Mouse (Mus musculus) heart, embryonic 14.5 days (tissue): ENCODE results near the gene Gtsf1l. TPM values are rescaled to one million over a fixed set of nuclear protein-coding genes. Genes with fewer than 3 reads are reported as not detected.

ENCODE experiments used
- ATAC-seq: fragments of 200-750 bp; cut with Nextera tagmentation; 2 replicates; pipeline ENCODE4 v1.8.0; 2017; ENCODE audit warnings: low read depth, moderate TSS enrichment; ENCODE audit not compliant: insufficient number of reproducible peaks, insufficient read depth, low FRiP score
- H3K27ac ChIP-seq, 2 experiments: fragments of 200-500 bp in 1 of 2; fragments of 300-500 bp in 1 of 2; sonication (generic) in 1 of 2; replicated peaks in 1 of 2; 2 replicates each; pipeline ENCODE4 v1.5.1; 2012 to 2014; ENCODE audit warnings: low read depth in 2 of 2, low read length in 2 of 2, control low read depth in 1 of 2, mild to moderate bottlenecking in 1 of 2, mixed read lengths in 1 of 2; ENCODE audit not compliant: control insufficient read depth in 1 of 2, insufficient read depth in 1 of 2
- H3K27me3 ChIP-seq: fragments of 300-500 bp; sonication (generic); 2 replicates; pipeline ENCODE4 v1.6.1; 2014; ENCODE audit warnings: mild to moderate bottlenecking, low read length, control low read depth; ENCODE audit not compliant: control insufficient read depth, insufficient read depth
- H3K36me3 ChIP-seq: fragments of 300-500 bp; sonication (generic); 2 replicates; pipeline ENCODE4 v1.6.1; 2014; ENCODE audit warnings: mild to moderate bottlenecking, control low read depth, low read length, mixed read lengths; ENCODE audit not compliant: control insufficient read depth, insufficient read depth
- H3K4me1 ChIP-seq, 2 experiments: fragments of 200-500 bp in 1 of 2; fragments of 300-500 bp in 1 of 2; sonication (generic) in 1 of 2; 2 replicates each; pipeline ENCODE4 v1.6.1; 2012 to 2014; ENCODE audit warnings: low read length in 2 of 2, control low read depth in 1 of 2, mixed read lengths in 1 of 2; ENCODE audit not compliant: control insufficient read depth in 2 of 2, insufficient read depth in 2 of 2
- H3K4me2 ChIP-seq: fragments of 300-500 bp; sonication (generic); 2 replicates; pipeline ENCODE4 v1.6.1; 2014; ENCODE audit warnings: mild to moderate bottlenecking, low read length
- H3K4me3 ChIP-seq, 2 experiments: fragments of 200-500 bp in 1 of 2; fragments of 300-500 bp in 1 of 2; sonication (generic) in 1 of 2; 2 replicates each; pipeline ENCODE4 v1.5.1; 2012 to 2014; ENCODE audit warnings: low read length in 2 of 2, mild to moderate bottlenecking in 2 of 2, control low read depth in 1 of 2, low read depth in 1 of 2, moderate library complexity in 1 of 2; ENCODE audit not compliant: control insufficient read depth in 1 of 2, insufficient read depth in 1 of 2
- H3K9ac ChIP-seq: fragments of 300-500 bp; sonication (generic); 2 replicates; pipeline ENCODE4 v1.6.1; 2014; ENCODE audit warnings: mild to moderate bottlenecking, low read length
- H3K9me3 ChIP-seq: fragments of 300-500 bp; sonication (generic); 2 replicates; pipeline ENCODE4 v1.6.1; 2016; ENCODE audit warnings: low read length, control low read depth; ENCODE audit not compliant: control insufficient read depth
- WGBS: fragments of 180-500 bp; shearing (Covaris S2); extraction: QIAGEN DNeasy Blood & Tissue Kit; methylation state at CpG from one replicate; pipeline ENCODE4 v1.1.7; 2014; 5-methylcytosine and 5-hydroxymethylcytosine counted together
- polyA plus RNA-seq: library from polyadenylated mRNA; unstranded; fragments of >200 nt; fragmentation: Nextera tagmentation; extraction: Ambion mirVana; gene quantifications from 2 replicates; pipeline ENCODE4 v1.2.1, GENCODE M21; 2014

Gtsf1l gene
- polyA plus RNA-seq, 1 experiment from 2014 or later, result not detected

DNA sequence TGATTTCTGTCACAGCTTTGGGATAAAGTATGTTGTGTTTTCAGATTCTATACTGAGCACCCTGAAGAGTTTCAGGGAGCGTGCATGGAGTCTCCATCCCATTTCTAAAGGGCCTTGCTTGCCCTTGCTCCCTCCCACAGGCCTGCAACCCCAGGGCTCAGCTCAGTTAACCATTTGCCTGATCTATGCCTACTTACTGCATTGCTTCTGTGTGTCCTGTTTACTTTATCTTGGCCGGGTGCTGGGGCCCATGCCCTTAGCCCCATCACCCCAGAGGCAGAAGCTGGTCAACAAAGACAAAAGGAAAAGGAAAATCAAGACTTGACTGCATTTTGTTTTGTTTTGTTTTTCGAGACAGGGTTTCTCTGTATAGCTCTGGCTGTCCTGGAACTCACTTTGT, 16.1 kb downstream of the Gtsf1l start:
- no peak for ATAC-seq
- no peak overlapping the region for H3K4me3 ChIP-seq
- 83% methylated on average over 3 of the region's 3 CpGs for WGBS
- no peak overlapping the region for H3K27ac ChIP-seq
- no peak overlapping the region for H3K9ac ChIP-seq
- no peak overlapping the region for H3K4me2 ChIP-seq
- H3K4me1 ChIP-seq, result peaks cover 2 to 5% of the 10 kb centered on the region in 2 experiments; a peak in 1 of 4 replicates
- H3K9me3 ChIP-seq, result no peaks in the 10 kb centered on the region
- peaks cover 49% of the 10 kb centered on the region for H3K36me3 ChIP-seq
- H3K27me3 ChIP-seq, result no peaks in the 10 kb centered on the region

DNA sequence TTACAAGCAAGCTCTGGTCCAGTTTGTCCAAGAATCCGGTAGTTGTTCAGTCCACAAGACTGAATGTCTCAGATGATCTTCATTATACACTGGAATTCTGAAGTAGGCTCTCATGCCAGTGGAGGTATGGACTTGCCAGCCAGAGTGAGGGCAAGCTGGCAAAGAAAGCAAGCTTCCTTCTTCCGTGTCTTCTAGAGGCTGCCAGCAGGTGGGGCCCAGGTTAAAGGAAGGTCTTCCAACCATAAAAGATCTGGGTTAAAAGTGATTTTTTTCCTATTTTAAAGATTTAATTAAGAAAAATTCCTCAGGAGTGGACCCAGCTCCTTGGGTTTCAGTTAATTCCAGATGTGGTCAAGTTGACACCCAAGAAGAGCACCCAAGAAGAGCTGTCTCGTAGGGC, 17.4 kb downstream of the Gtsf1l start:
- Histone ChIP-seq H3K27me3 (no peaks in the 10 kb centered on the region), H3K9ac (no peak overlapping the region), H3K9me3 (no peaks in the 10 kb centered on the region), H3K4me2 (no peak overlapping the region), H3K4me1 (peaks cover 2 to 5% of the 10 kb centered on the region in 2 experiments; a peak in 1 of 4 replicates), H3K4me3 (no peak overlapping the region), H3K27ac (no peak overlapping the region), H3K36me3 (peaks cover 52% of the 10 kb centered on the region)
- WGBS, result 79% methylated on average over 3 of the region's 3 CpGs
- ATAC-seq, result no peak

DNA sequence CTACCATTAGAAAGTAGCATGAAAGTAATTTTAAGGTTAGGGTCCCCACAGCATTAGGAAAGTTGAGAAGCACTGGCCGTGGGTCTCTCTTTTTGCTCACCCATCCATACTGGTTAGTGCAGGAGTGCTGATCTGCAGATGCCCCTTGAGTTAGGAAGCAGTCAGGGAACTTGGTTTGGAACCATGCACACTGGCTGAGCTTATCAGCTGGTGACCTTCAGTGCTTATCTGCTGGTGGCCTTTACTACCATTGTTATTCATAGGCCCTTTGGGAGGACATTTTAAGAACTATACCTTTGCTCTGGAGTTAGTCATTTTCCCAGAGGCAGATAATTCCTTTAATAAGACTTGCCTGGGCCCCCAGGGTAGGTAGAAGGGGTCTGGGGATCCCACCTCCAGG, 20.4 kb downstream of the Gtsf1l start:
- WGBS, result 80% methylated on average over 1 of the region's 1 CpGs
- H3K27ac ChIP-seq, result no peak overlapping the region
- peaks cover 53% of the 10 kb centered on the region for H3K36me3 ChIP-seq
- H3K27me3 ChIP-seq, result no peaks in the 10 kb centered on the region
- no peak overlapping the region for H3K4me3 ChIP-seq
- peaks cover 2 to 5% of the 10 kb centered on the region in 2 experiments; a peak in 1 of 4 replicates for H3K4me1 ChIP-seq
- H3K9me3 ChIP-seq, result no peaks in the 10 kb centered on the region
- ATAC-seq, result no peak
- H3K9ac ChIP-seq, result no peak overlapping the region
- no peak overlapping the region for H3K4me2 ChIP-seq

DNA sequence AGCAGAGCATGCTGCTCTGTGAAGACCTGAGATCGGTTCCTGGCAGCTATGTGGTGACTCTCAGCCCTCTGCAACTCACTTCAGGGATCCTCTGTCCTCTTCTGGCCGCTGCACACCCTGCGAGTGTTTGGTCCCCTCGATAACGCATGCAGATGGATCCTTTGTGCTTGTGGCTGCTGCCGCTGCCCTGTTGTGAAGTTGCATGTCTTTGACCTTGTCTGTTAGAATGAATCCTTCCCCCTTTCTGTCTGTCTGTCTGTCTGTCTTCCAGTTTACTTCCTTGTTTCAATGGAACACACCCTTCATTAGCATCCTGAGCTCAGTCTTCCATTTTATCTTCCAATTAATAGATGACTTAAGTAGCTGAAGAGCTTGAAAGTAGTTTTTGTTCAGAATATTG, 21.3 kb downstream of the Gtsf1l start:
- no peak for ATAC-seq
- H3K36me3 ChIP-seq, result peaks cover 55% of the 10 kb centered on the region
- no peaks in the 10 kb centered on the region for H3K27me3 ChIP-seq
- no peak overlapping the region for H3K4me2 ChIP-seq
- WGBS, result 88% methylated on average over 6 of the region's 6 CpGs
- H3K27ac ChIP-seq, result no peak overlapping the region
- no peak overlapping the region for H3K9ac ChIP-seq
- H3K9me3 ChIP-seq, result no peaks in the 10 kb centered on the region
- H3K4me1 ChIP-seq, result peaks cover 2 to 5% of the 10 kb centered on the region in 2 experiments; a peak in 1 of 4 replicates
- H3K4me3 ChIP-seq, result no peak overlapping the region

DNA sequence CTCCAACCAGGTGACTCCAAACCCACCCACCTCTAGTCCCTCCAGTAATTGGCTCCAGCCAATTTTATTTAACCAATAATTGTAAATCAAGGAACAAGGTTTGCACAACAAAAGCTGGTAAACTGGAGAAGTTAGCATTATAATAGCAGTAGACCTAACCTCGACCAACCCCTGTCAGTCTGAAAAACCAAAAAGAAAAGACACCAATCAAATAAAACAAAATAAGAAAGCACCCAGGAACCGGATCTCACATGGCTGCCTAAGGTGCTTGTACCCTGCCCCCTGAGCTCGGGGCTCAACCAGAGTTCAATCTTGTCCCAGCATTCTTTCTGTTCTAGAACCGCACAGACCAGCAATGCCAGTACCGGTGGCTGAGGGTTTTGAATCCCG, 25.5 kb downstream of the Gtsf1l start:
- peaks cover 29% of the 10 kb centered on the region for H3K36me3 ChIP-seq
- no peak overlapping the region for H3K4me2 ChIP-seq
- no peaks in the 10 kb centered on the region for H3K27me3 ChIP-seq
- no peak overlapping the region for H3K4me3 ChIP-seq
- H3K4me1 ChIP-seq, result 0 out of 4 replicates have a peak, but pooled peaks cover 0 to 2% of the 10 kb centered on the region in 2 experiments
- no peak overlapping the region for H3K27ac ChIP-seq
- no peaks in the 10 kb centered on the region for H3K9me3 ChIP-seq
- no peak for ATAC-seq
- WGBS, result 83% methylated on average over 6 of the region's 6 CpGs
- no peak overlapping the region for H3K9ac ChIP-seq

DNA sequence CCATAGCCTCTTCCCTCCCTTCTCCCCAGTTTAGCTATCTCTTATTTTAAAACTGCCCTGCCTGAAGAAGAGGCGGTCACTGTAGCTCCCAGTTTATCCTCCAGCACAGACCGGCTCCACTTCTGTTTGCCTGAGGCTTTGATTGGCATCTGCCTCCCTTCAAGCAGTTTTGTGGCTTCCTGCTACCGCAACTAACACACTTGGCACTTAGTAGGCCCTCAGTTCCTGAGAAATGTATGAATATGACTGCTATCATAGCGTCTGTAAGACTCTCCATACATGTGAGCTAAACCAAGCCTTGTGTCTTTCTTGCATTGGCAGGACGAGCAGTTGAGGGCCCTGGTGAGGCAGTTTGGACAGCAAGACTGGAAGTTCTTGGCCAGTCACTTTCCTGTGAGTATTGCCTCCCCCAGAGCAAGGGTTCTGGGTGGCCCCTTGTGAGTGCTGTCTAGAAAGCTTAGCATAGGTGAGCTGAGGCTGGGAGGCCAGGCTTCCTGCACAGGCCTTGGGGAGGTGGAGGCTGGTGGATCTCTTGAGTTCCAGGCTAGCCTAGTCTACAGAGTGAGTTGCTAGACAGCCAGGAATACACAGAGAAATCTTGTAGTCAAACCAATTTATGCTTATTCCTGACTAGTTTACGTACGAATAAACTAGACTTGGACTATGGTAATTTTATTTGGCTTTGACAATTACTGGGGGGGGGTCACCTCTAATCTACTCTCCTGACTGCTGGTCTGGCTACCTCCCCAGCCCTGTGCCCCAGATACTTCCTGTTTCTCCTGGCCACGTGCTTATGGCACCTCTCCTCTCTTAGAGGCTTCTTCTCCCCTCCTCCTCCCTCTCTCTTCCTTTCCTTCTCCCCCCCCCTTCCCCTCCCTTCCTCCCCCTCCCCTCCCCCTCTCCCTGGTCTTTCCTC, 26.2 kb downstream of the Gtsf1l start:
- Histone ChIP-seq H3K27me3 (no peaks in the 10 kb centered on the region), H3K9me3 (no peaks in the 10 kb centered on the region), H3K4me1 (peaks cover 3 to 5% of the 10 kb centered on the region in 2 experiments; a peak in 3 of 4 replicates), H3K27ac (no peak overlapping the region), H3K9ac (no peak overlapping the region), H3K4me2 (no peak overlapping the region), H3K36me3 (peaks cover 29% of the 10 kb centered on the region), H3K4me3 (no peak overlapping the region)
- no peak for ATAC-seq
- WGBS, result 72% methylated on average over 8 of the region's 8 CpGs

DNA sequence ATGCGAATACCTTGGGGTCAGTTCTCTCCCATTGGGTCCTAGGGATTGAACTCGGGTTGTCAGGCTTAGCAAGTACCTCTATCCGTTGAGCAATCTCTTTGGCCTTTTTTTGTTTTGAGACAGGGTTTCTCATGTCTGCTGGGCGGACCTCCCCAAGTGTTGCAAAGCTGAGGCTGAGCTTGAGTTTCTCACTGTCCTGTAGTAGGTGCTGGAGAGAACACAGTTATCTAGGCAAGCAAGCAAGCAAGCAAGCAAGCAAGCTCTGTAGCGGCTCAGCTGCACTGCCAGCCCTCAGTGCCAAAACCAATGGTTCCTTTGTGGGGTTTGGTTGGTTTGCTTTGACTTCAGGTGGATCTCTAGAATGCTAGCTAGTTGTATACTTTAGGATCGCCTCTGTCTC, 27.0 kb downstream of the Gtsf1l start:
- Histone ChIP-seq H3K9ac (no peak overlapping the region), H3K36me3 (peaks cover 29% of the 10 kb centered on the region), H3K4me2 (no peak overlapping the region), H3K27ac (no peak overlapping the region), H3K27me3 (no peaks in the 10 kb centered on the region), H3K4me3 (no peak overlapping the region), H3K4me1 (peaks cover 4 to 13% of the 10 kb centered on the region in 2 experiments; a peak in 3 of 4 replicates), H3K9me3 (no peaks in the 10 kb centered on the region)
- WGBS, result 70% methylated on average over 6 of the region's 6 CpGs
- ATAC-seq, result no peak
